Mouse (Mus musculus): ENCODE measurements around the gene Pycard. TPM values are rescaled to one million over a fixed set of nuclear protein-coding genes. Genes with fewer than 3 reads are reported as not detected.

The Pycard gene
- total and polyA plus RNA-seq, 2 experiments from 2014 or later: 7.4 to 8.1 TPM

DNA sequence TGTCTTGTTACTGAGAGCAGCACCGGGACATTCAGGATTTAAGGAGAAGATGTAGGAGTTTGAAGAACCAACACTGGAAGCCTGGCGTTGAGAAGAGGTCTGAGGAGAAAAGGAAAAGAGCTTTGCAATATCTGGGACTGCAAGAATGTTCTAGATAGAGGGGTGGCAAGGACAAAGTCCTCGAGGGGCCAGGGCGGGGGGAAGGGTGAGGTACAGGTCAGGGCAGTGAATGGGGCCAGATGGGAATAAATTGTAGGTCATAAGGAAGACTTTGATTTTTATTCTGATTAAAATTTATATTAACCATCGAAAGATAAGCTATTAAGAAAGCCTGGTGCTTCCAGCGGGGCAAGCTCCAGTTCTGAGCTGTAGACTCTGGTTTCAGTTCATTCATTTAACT lies 9.4 kb upstream of the Pycard start:
- Histone ChIP-seq H3K9me3 (ENCODE audit: low read length) (no peaks in the 10 kb centered on the region), H3K4me3 (ENCODE audit: low read depth, low read length) (no peak overlapping the region), H3K27me3 (ENCODE audit: insufficient read depth, low read length) (no peaks in the 10 kb centered on the region), H3K36me3 (ENCODE audit: insufficient read depth) (no peaks in the 10 kb centered on the region), H3K27ac (ENCODE audit: low read depth, low read length) (no peak overlapping the region), H3K4me1 (ENCODE audit: insufficient read depth) (no peaks in the 10 kb centered on the region), H3K4me2 (ENCODE audit: low read depth) (no peak overlapping the region), H3K9ac (no peak overlapping the region)
- no peak for DNase-seq
- 85% methylated on average over 6 of the region's 6 CpGs for WGBS
- no peak for ATAC-seq
- no peak for TF ChIP-seq CTCF (IDR thresholded peaks at IDR 0.05; ENCODE audit: low read depth)

DNA sequence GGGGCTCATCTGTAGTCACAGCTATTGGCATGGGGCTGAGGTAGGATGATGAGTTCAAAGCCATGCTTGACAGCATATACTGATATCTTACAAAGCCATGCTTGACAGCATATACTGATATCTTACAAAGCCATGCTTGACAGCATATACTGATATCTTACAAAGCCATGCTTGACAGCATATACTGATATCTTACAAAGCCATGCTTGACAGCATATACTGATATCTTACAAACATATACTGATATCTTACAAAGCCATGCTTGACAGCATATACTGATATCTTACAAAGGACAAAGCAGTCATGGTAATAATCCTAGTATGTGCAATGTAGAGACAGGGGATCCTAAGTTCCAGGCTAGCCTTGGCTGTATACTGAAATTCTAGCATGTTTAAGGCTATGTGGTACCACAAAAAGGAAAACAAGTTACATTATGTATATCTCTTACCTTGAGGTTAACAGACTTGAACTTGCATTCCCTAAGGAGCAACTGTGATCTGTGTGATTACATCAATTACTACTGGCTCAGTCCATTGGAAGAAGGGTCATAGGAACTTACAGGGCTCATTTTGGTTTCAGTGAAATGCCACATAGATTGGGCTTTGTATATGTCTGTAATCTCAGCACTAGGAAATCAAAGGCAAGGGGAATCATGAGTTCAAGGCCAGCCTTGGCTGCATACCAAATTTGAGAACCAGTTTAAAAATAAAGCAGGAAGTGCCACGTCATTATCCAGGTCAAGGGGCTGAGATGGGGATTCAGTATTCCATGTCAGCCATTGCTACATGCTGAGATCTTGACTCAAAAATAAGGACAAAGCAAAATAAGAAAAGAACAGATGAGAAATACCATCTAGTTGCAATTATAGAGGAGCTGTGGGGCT lies 6.6 kb upstream of the Pycard start:
- ATAC-seq (no peak), DNase-seq (no peak)
- Histone ChIP-seq H3K27ac (ENCODE audit: low read depth, low read length) (no peak overlapping the region), H3K9me3 (ENCODE audit: low read length) (no peaks in the 10 kb centered on the region), H3K9ac (no peak overlapping the region), H3K4me1 (ENCODE audit: insufficient read depth) (no peaks in the 10 kb centered on the region), H3K27me3 (ENCODE audit: insufficient read depth, low read length) (no peaks in the 10 kb centered on the region), H3K36me3 (ENCODE audit: insufficient read depth) (no peaks in the 10 kb centered on the region), H3K4me2 (ENCODE audit: low read depth) (no peak overlapping the region), H3K4me3 (ENCODE audit: low read depth, low read length) (no peak overlapping the region)
- WGBS: 55% methylated on average over 1 of the region's 1 CpGs
- no peak for TF ChIP-seq CTCF (IDR thresholded peaks at IDR 0.05; ENCODE audit: low read depth)

GRCm38 (mm10) chr7:127999436-127999835 lies 5.8 kb upstream of the Pycard start:
- no peaks in the 10 kb centered on the region for H3K9me3 ChIP-seq (ENCODE audit: low read length)
- H3K4me3 ChIP-seq (ENCODE audit: low read depth, low read length): no peak overlapping the region
- H3K27me3 ChIP-seq (ENCODE audit: insufficient read depth, low read length): no peaks in the 10 kb centered on the region
- no peaks in the 10 kb centered on the region for H3K4me1 ChIP-seq (ENCODE audit: insufficient read depth)
- H3K9ac ChIP-seq: no peak overlapping the region
- TF ChIP-seq CTCF (IDR thresholded peaks at IDR 0.05; ENCODE audit: low read depth): no peak
- H3K4me2 ChIP-seq (ENCODE audit: low read depth): no peak overlapping the region
- DNase-seq (no peak), ATAC-seq (no peak)
- WGBS: 87% methylated on average over 1 of the region's 1 CpGs
- H3K36me3 ChIP-seq (ENCODE audit: insufficient read depth): no peaks in the 10 kb centered on the region
- no peak overlapping the region for H3K27ac ChIP-seq (ENCODE audit: low read depth, low read length)

DNA sequence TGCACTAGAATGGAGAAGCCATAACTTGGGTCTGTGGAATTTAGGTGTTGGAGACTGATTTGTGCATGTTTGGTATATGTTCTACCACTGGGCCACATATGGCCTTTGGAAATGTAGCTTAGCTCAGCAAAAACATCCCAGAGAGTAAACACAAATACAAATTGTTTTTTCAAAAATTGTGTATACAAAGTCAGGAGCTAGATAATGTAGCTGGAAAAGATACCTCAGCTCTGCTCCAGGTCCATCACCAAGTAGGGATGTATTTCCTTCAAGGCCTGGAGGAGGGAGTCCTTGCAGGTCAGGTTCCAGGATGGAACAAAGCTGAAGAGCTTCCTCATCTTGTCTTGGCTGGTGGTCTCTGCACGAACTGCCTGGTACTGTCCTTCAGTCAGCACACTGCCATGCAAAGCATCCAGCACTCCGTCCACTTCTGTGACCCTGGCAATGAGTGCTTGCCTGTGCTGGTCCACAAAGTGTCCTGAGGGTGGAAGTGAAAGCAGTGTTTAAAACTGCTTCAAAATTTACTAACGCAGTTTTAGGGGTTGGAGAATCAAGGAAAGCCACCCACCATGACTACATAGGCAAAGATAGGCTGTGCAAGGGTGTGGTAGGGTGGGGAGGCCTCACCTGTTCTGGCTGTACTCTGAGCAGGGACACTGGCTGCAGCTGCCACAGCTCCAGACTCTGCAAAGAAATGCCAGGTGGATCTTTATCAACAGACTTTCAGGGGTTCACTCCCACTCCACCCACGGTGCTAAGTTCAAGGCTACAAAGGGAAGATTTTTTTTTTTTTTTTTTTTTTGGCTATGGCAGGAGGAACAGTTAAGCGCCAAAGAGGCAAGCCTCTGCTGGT lies 953 bp downstream of the Pycard start:
- no peak overlapping the region for H3K9ac ChIP-seq
- ATAC-seq: no peak; the same call in 1 of the 2 replicates

DNA sequence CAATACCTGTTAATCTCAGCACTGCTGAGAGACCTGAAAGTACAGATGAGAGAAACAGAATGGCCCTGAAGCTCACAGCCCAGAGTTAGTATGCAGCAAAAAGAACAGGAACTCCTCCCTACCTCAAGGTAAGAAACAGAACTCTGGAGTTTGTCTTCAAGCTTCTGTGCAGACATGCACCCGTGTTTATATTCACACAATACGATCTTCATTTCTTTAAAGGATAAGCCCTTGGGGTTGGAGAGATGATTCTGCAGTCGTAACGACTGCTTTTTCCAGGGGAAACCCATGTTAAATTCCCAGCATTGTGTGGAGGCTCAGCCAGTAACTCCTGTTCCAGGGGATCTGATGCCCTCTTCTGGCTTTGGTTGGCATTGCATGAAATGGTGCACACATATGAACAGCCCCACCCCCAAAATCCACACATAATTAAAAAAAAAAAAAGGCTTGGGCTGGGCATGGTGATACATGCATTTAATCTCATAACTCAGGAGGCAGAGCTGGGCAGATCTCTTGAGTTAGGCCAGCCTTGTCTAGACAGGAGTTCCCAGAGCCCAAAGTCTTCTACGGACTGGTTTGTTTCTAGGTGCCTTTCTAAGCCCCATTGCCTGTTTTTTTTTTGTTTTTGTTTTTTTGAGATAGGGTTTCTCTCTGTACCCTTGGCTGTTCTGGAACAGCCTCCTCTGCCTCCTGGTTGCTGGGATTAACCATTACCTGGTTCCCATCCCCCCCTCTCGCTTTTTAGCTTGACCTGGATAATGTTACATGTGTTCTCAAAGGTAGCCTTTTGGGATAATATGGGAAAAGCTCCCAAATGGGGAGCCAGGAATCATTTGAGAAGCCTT lies 1.8 kb downstream of the Pycard start:
- no peak overlapping the region for H3K4me3 ChIP-seq (ENCODE audit: low read depth, low read length)
- DNase-seq: peak; percentile 81
- H3K27ac ChIP-seq (ENCODE audit: low read depth, low read length): peak overlapping the region; percentile 2; the same call in 1 of the 2 replicates
- H3K4me1 ChIP-seq (ENCODE audit: insufficient read depth): peaks cover 5% of the 10 kb centered on the region; the same call in 1 of the 2 replicates
- H3K36me3 ChIP-seq (ENCODE audit: insufficient read depth): peaks cover 26% of the 10 kb centered on the region
- no peak overlapping the region for H3K9ac ChIP-seq
- H3K4me2 ChIP-seq (ENCODE audit: low read depth): no peak overlapping the region
- 50% methylated on average over 6 of the region's 6 CpGs for WGBS
- ATAC-seq: peak; percentile 81
- TF ChIP-seq CTCF (IDR thresholded peaks at IDR 0.05; ENCODE audit: low read depth): peak; percentile 68
- H3K27me3 ChIP-seq (ENCODE audit: insufficient read depth, low read length): no peaks in the 10 kb centered on the region
- no peaks in the 10 kb centered on the region for H3K9me3 ChIP-seq (ENCODE audit: low read length)

More for the DNA sequence above, 953 bp downstream of the Pycard start:
- Histone ChIP-seq H3K9me3 (ENCODE audit: low read length) (no peaks in the 10 kb centered on the region), H3K4me3 (ENCODE audit: low read depth, low read length) (no peak overlapping the region), H3K4me2 (ENCODE audit: low read depth) (peak overlapping the region; percentile 35; the same call in 1 of the 2 replicates), H3K27me3 (ENCODE audit: insufficient read depth, low read length) (no peaks in the 10 kb centered on the region), H3K36me3 (ENCODE audit: insufficient read depth) (peaks cover 21% of the 10 kb centered on the region), H3K27ac (ENCODE audit: low read depth, low read length) (no peak overlapping the region), H3K4me1 (ENCODE audit: insufficient read depth) (peaks cover 5% of the 10 kb centered on the region; the same call in 1 of the 2 replicates)
- TF ChIP-seq CTCF (IDR thresholded peaks at IDR 0.05; ENCODE audit: low read depth): no peak
- DNase-seq: no peak
- 50% methylated on average over 5 of the region's 5 CpGs for WGBS

GRCm38 (mm10) chr7:127988904-127989303 lies 4.8 kb downstream of the Pycard start:
- H3K27me3 ChIP-seq (ENCODE audit: insufficient read depth, low read length): no peaks in the 10 kb centered on the region
- ATAC-seq: no peak
- no peak for DNase-seq
- H3K9me3 ChIP-seq (ENCODE audit: low read length): no peaks in the 10 kb centered on the region
- peaks cover 5% of the 10 kb centered on the region; the same call in 1 of the 2 replicates for H3K4me1 ChIP-seq (ENCODE audit: insufficient read depth)
- TF ChIP-seq CTCF (IDR thresholded peaks at IDR 0.05; ENCODE audit: low read depth): no peak
- no peak overlapping the region for H3K27ac ChIP-seq (ENCODE audit: low read depth, low read length)
- WGBS: 87% methylated on average over 1 of the region's 1 CpGs
- H3K9ac ChIP-seq: no peak overlapping the region
- no peak overlapping the region for H3K4me3 ChIP-seq (ENCODE audit: low read depth, low read length)
- peaks cover 48% of the 10 kb centered on the region for H3K36me3 ChIP-seq (ENCODE audit: insufficient read depth)
- H3K4me2 ChIP-seq (ENCODE audit: low read depth): no peak overlapping the region

All from forebrain, postnatal 0 days (tissue).